Mouse (Mus musculus): Measurements from ENCODE around the gene 2410131K14Rik.

- TF ChIP-seq POLR2A (IDR thresholded peaks at IDR 0.05; ENCODE audit: insufficient read depth, low read length) = peak; percentile 71
- peak; percentile 73 for TF ChIP-seq CTCF (IDR thresholded peaks at IDR 0.05; ENCODE audit: low read depth, low read length)
- TF ChIP-seq EP300 (IDR thresholded peaks at IDR 0.05; ENCODE audit: insufficient read depth, low read depth, low read length) = no peak
Measured at GRCm38 (mm10) chr5:118277741-118278495, 32.9 kb downstream of the 2410131K14Rik start.
